Mouse (Mus musculus) MEL (cell line): ENCODE data around the gene Slc13a3. TPM values are rescaled to one million over a fixed set of nuclear protein-coding genes. Genes with fewer than 3 reads are reported as not detected.

Experiments used
- DNase-seq: peaks from one replicate; pipeline ENCODE4 v3.0.0; 2011; ENCODE audit warnings: low read depth, low spot score
- H3K27ac ChIP-seq: 2 replicates; pipeline ENCODE4 v1.5.1; 2012; ENCODE audit warnings: low read depth, mild to moderate bottlenecking, control low read depth, low read length, moderate library complexity; ENCODE audit not compliant: control insufficient read depth
- H3K27me3 ChIP-seq, 2 experiments: fragments of 150-350 bp in 1 of 2; sonication (generic) in 1 of 2; 2 replicates each; pipeline ENCODE4 v1.6.1; 2012; ENCODE audit warnings: low read length in 2 of 2, mild to moderate bottlenecking in 2 of 2, improper control_type of control experiment in 1 of 2, moderate library complexity in 1 of 2; ENCODE audit not compliant: insufficient read depth in 2 of 2, control insufficient read depth in 1 of 2
- H3K36me3 ChIP-seq, 2 experiments: 2 replicates each; pipeline ENCODE4 v1.6.1; 2012 to 2014; ENCODE audit warnings: low read length in 2 of 2, improper control_type of control experiment in 1 of 2, inconsistent platforms in 1 of 2, mild to moderate bottlenecking in 1 of 2; ENCODE audit not compliant: insufficient read depth in 2 of 2, control insufficient read depth in 1 of 2
- H3K4me1 ChIP-seq, 2 experiments: fragments of 150-350 bp in 1 of 2; sonication (generic) in 1 of 2; 2 replicates each; pipeline ENCODE4 v1.6.1; 2012; ENCODE audit warnings: low read length in 2 of 2, improper control_type of control experiment in 1 of 2, mild to moderate bottlenecking in 1 of 2; ENCODE audit not compliant: insufficient read depth in 2 of 2, control insufficient read depth in 1 of 2
- H3K4me3 ChIP-seq, 2 experiments: fragments of 150-350 bp in 1 of 2; sonication (generic) in 1 of 2; 2 replicates each; pipeline ENCODE4 v1.5.1; 2012; ENCODE audit warnings: low read depth in 2 of 2, low read length in 2 of 2, mild to moderate bottlenecking in 2 of 2, moderate library complexity in 2 of 2, control low read depth in 1 of 2, improper control_type of control experiment in 1 of 2; ENCODE audit not compliant: control insufficient read depth in 1 of 2, insufficient read depth in 1 of 2
- H3K79me2 ChIP-seq: 2 replicates; pipeline ENCODE4 v1.6.1; 2012; ENCODE audit warnings: mild to moderate bottlenecking, low read length, moderate library complexity; ENCODE audit not compliant: control insufficient read depth, poor library complexity, insufficient read depth
- H3K9ac ChIP-seq: 2 replicates; pipeline ENCODE4 v1.6.1; 2012; ENCODE audit warnings: low read depth, mild to moderate bottlenecking, control low read depth, low read length, moderate library complexity; ENCODE audit not compliant: control insufficient read depth, poor library complexity, severe bottlenecking
- H3K9me3 ChIP-seq: fragments of 150-350 bp; sonication (generic); replicated peaks from 2 replicates; pipeline ENCODE4 v1.6.1; 2012; ENCODE audit warnings: mild to moderate bottlenecking, low read length, improper control_type of control experiment, moderate library complexity; ENCODE audit not compliant: insufficient read depth
- BHLHE40 ChIP-seq: IDR thresholded peaks from 2 replicates; pipeline ENCODE4 v1.6.1; 2012; ENCODE audit warnings: low read depth, mild to moderate bottlenecking, inconsistent platforms, low read length, improper control_type of control experiment, borderline replicate concordance
- CHD1 ChIP-seq: IDR thresholded peaks from 2 replicates; pipeline ENCODE4 v1.6.1; 2012; ENCODE audit warnings: low read depth, mild to moderate bottlenecking, inconsistent platforms, low read length, improper control_type of control experiment
- CTCF ChIP-seq, 3 experiments: IDR thresholded peaks in 2 of 3; conservative IDR thresholded peaks in 1 of 3; 2 replicates each; pipeline ENCODE4 v1.5.1; 2011 to 2012; ENCODE audit warnings: low read length in 3 of 3, low read depth in 2 of 3, mild to moderate bottlenecking in 2 of 3, improper control_type of control experiment in 1 of 3, inconsistent platforms in 1 of 3, mixed read lengths in 1 of 3, moderate library complexity in 1 of 3; ENCODE audit not compliant: control insufficient read depth in 1 of 3, insufficient read depth in 1 of 3, poor library complexity in 1 of 3, severe bottlenecking in 1 of 3
- ELF1 ChIP-seq: IDR thresholded peaks from 2 replicates; pipeline ENCODE4 v1.6.1; 2014; ENCODE audit warnings: low read depth, mild to moderate bottlenecking, inconsistent platforms, low read length, improper control_type of control experiment, moderate library complexity
- ETS1 ChIP-seq: IDR thresholded peaks from 2 replicates; pipeline ENCODE4 v1.6.1; 2012; ENCODE audit warnings: low read depth, mild to moderate bottlenecking, inconsistent platforms, low read length, improper control_type of control experiment, moderate library complexity
- GATA1 ChIP-seq: IDR thresholded peaks from 2 replicates; pipeline ENCODE4 v1.6.1; 2011; ENCODE audit warnings: low read depth, low read length, improper control_type of control experiment
- KAT2A ChIP-seq: conservative IDR thresholded peaks from 2 replicates; pipeline ENCODE4 v1.6.1; 2012; ENCODE audit warnings: low read depth, low read length, improper control_type of control experiment, inconsistent platforms
- MXI1 ChIP-seq: IDR thresholded peaks from 2 replicates; pipeline ENCODE4 v1.6.1; 2011; ENCODE audit warnings: mild to moderate bottlenecking, low read depth, low read length, improper control_type of control experiment
- MYB ChIP-seq: IDR thresholded peaks from 2 replicates; pipeline ENCODE4 v1.6.1; 2011; ENCODE audit warnings: mild to moderate bottlenecking, low read depth, low read length, improper control_type of control experiment
- MYC ChIP-seq: IDR thresholded peaks from 2 replicates; pipeline ENCODE4 v1.6.1; 2011; ENCODE audit warnings: low read depth, mild to moderate bottlenecking, low read length, improper control_type of control experiment, moderate library complexity
- NRF1 ChIP-seq: IDR thresholded peaks from 2 replicates; pipeline ENCODE4 v1.6.1; 2014; ENCODE audit warnings: low read depth, mild to moderate bottlenecking, inconsistent platforms, low read length, improper control_type of control experiment, moderate library complexity; ENCODE audit not compliant: poor library complexity, insufficient read depth, severe bottlenecking
- POLR2A ChIP-seq, 2 experiments: IDR thresholded peaks; 2 replicates each; pipeline ENCODE4 v1.6.1; 2011 to 2012; ENCODE audit warnings: low read length in 2 of 2, mild to moderate bottlenecking in 2 of 2, control low read depth in 1 of 2, improper control_type of control experiment in 1 of 2, low read depth in 1 of 2, moderate library complexity in 1 of 2; ENCODE audit not compliant: control insufficient read depth in 1 of 2, insufficient read depth in 1 of 2, poor library complexity in 1 of 2
- POLR2AphosphoS2 ChIP-seq: IDR thresholded peaks from 2 replicates; pipeline ENCODE4 v1.6.1; 2011; ENCODE audit warnings: low read length, improper control_type of control experiment
- POLR2AphosphoS5 ChIP-seq: IDR thresholded peaks from 2 replicates; pipeline ENCODE4 v1.6.1; 2012; ENCODE audit warnings: low read depth, borderline replicate concordance, mild to moderate bottlenecking, inconsistent platforms, low read length, moderate library complexity, mixed read lengths
- SMC3 ChIP-seq: IDR thresholded peaks from 2 replicates; pipeline ENCODE4 v1.6.1; 2011; ENCODE audit warnings: low read depth, low read length, improper control_type of control experiment
- TAL1 ChIP-seq: IDR thresholded peaks from 2 replicates; pipeline ENCODE4 v1.6.1; 2012; ENCODE audit warnings: mild to moderate bottlenecking, inconsistent platforms, low read length, moderate library complexity, mixed read lengths
- TCF12 ChIP-seq: IDR thresholded peaks from 2 replicates; pipeline ENCODE4 v1.6.1; 2014; ENCODE audit warnings: low read depth, mild to moderate bottlenecking, inconsistent platforms, low read length, improper control_type of control experiment, moderate library complexity
- UBTF ChIP-seq: IDR thresholded peaks from 2 replicates; pipeline ENCODE4 v1.6.1; 2012; ENCODE audit warnings: low read depth, mild to moderate bottlenecking, inconsistent platforms, low read length, improper control_type of control experiment, moderate library complexity, borderline replicate concordance; ENCODE audit not compliant: insufficient read depth
- ZC3H11A ChIP-seq: IDR thresholded peaks from 2 replicates; pipeline ENCODE4 v1.6.1; 2012; ENCODE audit warnings: low read depth, mild to moderate bottlenecking, inconsistent platforms, low read length, improper control_type of control experiment
- ZNF384 ChIP-seq: IDR thresholded peaks from 2 replicates; pipeline ENCODE4 v1.6.1; 2012; ENCODE audit warnings: low read depth, mild to moderate bottlenecking, inconsistent platforms, low read length, improper control_type of control experiment
- polyA plus RNA-seq, 2 experiments: library from polyadenylated mRNA; stranded (reverse) in 1 of 2; unstranded in 1 of 2; fragments of >175 nt in 1 of 2; fragments of >200 nt in 1 of 2; gene quantifications; 2 replicates each; pipeline versions ENCODE4 v1.2.1 to v1.2.4; 2012; ENCODE audit warnings: low replicate concordance in 2 of 2, low read depth in 1 of 2; ENCODE audit not compliant: insufficient read length in 2 of 2, insufficient read depth in 1 of 2, missing spikeins in 1 of 2
- total RNA-seq: library from RNA; depleted of rRNA; stranded (reverse); fragments of 300-350 nt; gene quantifications from 2 replicates; pipeline ENCODE4 v1.2.3, GENCODE M21; 2012

Slc13a3 gene
- total and polyA plus RNA-seq, 3 experiments = not detected

- Histone ChIP-seq H3K36me3 (no peaks in the 10 kb centered on the region), H3K79me2 (no peaks in the 10 kb centered on the region), H3K4me1 (no peaks in the 10 kb centered on the region), H3K9me3 (no peaks in the 10 kb centered on the region), H3K27me3 (no peaks in the 10 kb centered on the region), H3K4me3 (no peak overlapping the region), H3K9ac (no peak overlapping the region), H3K27ac (no peak overlapping the region)
- no peak for DNase-seq
- TF ChIP-seq NRF1 = no peak
- no peak for TF ChIP-seq BHLHE40
- TF ChIP-seq CTCF (IDR thresholded peaks at IDR 0.05 in 2 of 3, conservative IDR thresholded peaks at IDR 0.05 in 1 of 3; ENCODE audit: control insufficient read depth in 1 of 3, insufficient read depth in 1 of 3, low read depth in 2 of 3, low read length in 3 of 3, poor library complexity in 1 of 3, severe bottlenecking in 1 of 3) = no peak
- no peak for TF ChIP-seq ZC3H11A
- TF ChIP-seq SMC3 = no peak
- TF ChIP-seq POLR2AphosphoS2 = no peak
- TF ChIP-seq GATA1 = no peak
These were observed 37.4 kb upstream of the Slc13a3 start for GRCm38 (mm10) chr2:165510466-165510865.

GRCm38 (mm10) chr2:165509686-165510085 is 36.7 kb upstream of the Slc13a3 start:
- DNase-seq = no peak
- Histone ChIP-seq H3K27me3 (no peaks in the 10 kb centered on the region), H3K4me1 (no peaks in the 10 kb centered on the region)

GRCm38 (mm10) chr2:165503259-165504203 is 30.5 kb upstream of the Slc13a3 start, which contains the start of gene Slc2a10:
Gene Slc2a10 (plus strand): TSS chr2:165503787.
- Histone ChIP-seq H3K4me1 (no peaks in the 10 kb centered on the region), H3K4me3 (no peak within 1 kb of the TSS), H3K27ac (no peak within 1 kb of the TSS), H3K36me3 (no peaks in the 10 kb centered on the region), H3K9ac (no peak within 1 kb of the TSS), H3K79me2 (no peaks in the 10 kb centered on the region), H3K27me3 (no peaks in the 10 kb centered on the region), H3K9me3 (no peaks in the 10 kb centered on the region)
- no peak for TF ChIP-seq ELF1
- DNase-seq = no peak

More at GRCm38 (mm10) chr2:165509686-165510085, 36.7 kb upstream of the Slc13a3 start:
- H3K36me3 ChIP-seq = no peaks in the 10 kb centered on the region
- H3K9ac ChIP-seq = no peak overlapping the region
- no peak overlapping the region for H3K27ac ChIP-seq
- H3K79me2 ChIP-seq = no peaks in the 10 kb centered on the region
- TF ChIP-seq UBTF (no peak), MYB (no peak), POLR2A (IDR thresholded peaks at IDR 0.05; ENCODE audit: control insufficient read depth in 1 of 2, insufficient read depth in 1 of 2, low read depth in 1 of 2, low read length in 2 of 2, poor library complexity in 1 of 2) (no peak), CHD1 (no peak), ETS1 (no peak), KAT2A (no peak), MXI1 (no peak), TAL1 (no peak), ZNF384 (no peak), MYC (no peak), GATA1 (no peak), POLR2AphosphoS2 (no peak), POLR2AphosphoS5 (no peak), TCF12 (no peak)
- no peak overlapping the region for H3K4me3 ChIP-seq
- H3K9me3 ChIP-seq = no peaks in the 10 kb centered on the region
